Mouse (Mus musculus): ENCODE data around the gene Gpr37l1.

GRCm38 (mm10) chr1:135178863-135179262 lies 11.4 kb upstream of the Gpr37l1 start:
- TF ChIP-seq CTCF (IDR thresholded peaks at IDR 0.05; ENCODE audit: insufficient read depth, low read depth, low read length) (no peak), POLR2A (IDR thresholded peaks at IDR 0.05; ENCODE audit: insufficient read depth, low read depth, low read length) (no peak)
